Mouse (Mus musculus) neutrophil, adult 5-6 weeks (primary cell): Measurements from ENCODE around the gene Pdcd1lg2. TPM values are rescaled to one million over a fixed set of nuclear protein-coding genes. Genes with fewer than 3 reads are reported as not detected.
"Not testable (repeated sequence)": the region's sequence is repeated elsewhere in the genome, so short reads cannot be mapped to it uniquely, and the experiment has no call there.

Experiments
- ATAC-seq: fragments of 151-379, 151-347 bp; 2 replicates; pipeline ENCODE4 v1.8.0; 2017; ENCODE audit warnings: mild to moderate bottlenecking, moderate TSS enrichment; ENCODE audit not compliant: insufficient number of reproducible peaks, poor library complexity, low FRiP score, severe bottlenecking; ENCODE audit errors: extremely low read depth
- total RNA-seq: library from RNA; stranded (forward); fragments of 200-1000 nt; gene quantifications from 2 replicates; pipeline ENCODE4 v1.2.3, GENCODE M21; 2017

Gene Pdcd1lg2
- total RNA-seq, 1 experiment from 2014 or later: 5.8 TPM

- ATAC-seq: no peak
Measured at GRCm38 (mm10) chr19:29414513-29414912, 3.8 kb downstream of the Pdcd1lg2 start.

- ATAC-seq: not testable (repeated sequence)
Measured at GRCm38 (mm10) chr19:29414917-29415316, 4.2 kb downstream of the Pdcd1lg2 start.

GRCm38 (mm10) chr19:29416393-29416902 is 5.7 kb downstream of the Pdcd1lg2 start:
- no peak for ATAC-seq

GRCm38 (mm10) chr19:29417188-29417587 is 6.5 kb downstream of the Pdcd1lg2 start:
- ATAC-seq: no peak

GRCm38 (mm10) chr19:29417894-29418293 is 7.2 kb downstream of the Pdcd1lg2 start:
- ATAC-seq: peak; percentile 31; the same call in 1 of the 2 replicates

DNA sequence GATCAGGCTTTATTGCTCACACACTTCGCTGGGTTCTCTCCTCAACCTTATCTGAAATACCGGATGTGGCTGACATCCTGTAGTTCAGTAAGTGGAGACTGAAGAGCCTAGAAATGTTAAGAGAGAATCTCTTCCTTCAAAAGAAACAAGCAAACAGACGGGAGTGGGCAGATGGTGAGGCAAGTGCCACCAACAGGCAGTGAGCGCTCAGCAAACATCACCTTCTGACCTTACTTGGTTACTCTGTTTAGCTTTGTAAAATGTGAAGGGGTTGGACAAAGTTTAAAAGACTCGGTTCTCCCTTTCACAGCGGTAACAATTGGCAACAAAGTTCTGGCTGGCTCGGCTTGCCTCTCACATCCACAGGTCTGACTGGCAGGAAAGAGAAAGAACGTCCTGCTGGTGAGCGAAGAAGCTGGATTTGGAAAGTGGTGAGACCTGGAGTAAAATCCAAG is 8.0 kb downstream of the Pdcd1lg2 start:
- ATAC-seq: peak; percentile 59

DNA sequence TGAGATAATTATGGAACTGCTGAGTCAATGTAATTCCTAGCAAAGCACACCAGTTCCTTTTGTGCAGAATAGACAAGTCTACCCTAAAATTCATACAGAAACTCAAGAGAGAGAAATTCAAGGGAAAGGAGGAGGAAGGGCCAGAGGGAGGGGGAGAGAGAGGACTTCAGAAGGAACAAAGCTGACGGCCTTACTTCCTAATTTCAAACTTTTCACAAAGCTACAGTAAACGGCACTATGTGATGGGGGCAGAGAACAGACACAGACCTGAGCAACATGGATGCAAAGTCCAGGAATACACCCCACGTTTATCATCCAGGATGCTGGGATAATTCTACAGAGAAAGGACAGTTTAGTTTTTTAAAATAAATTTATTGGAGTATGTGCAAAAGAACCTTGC is 8.8 kb downstream of the Pdcd1lg2 start:
- no peak for ATAC-seq

DNA sequence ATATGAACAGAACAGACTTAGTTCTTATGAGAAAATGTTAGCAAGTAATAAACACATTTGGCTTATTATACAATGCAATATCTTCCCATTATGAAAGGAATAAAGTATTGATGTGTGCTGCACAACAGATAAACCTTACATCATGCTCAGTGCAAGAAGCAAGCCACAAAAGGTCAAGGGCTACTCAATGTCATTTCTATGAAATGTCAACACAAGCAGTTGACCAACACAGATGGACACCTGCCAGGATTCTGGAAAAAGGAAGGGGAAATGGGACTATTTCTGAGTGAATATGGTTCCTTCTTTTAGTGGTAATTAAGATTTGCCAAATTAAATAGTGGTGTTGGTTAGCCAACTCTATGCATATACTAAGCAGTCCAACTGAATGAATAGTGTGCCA is 9.2 kb downstream of the Pdcd1lg2 start:
- no peak for ATAC-seq

- no peak for ATAC-seq
Measured at GRCm38 (mm10) chr19:29420397-29420796, 9.7 kb downstream of the Pdcd1lg2 start.

GRCm38 (mm10) chr19:29422013-29422645 is 11.4 kb downstream of the Pdcd1lg2 start:
- no peak for ATAC-seq

GRCm38 (mm10) chr19:29422796-29423195 is 12.1 kb downstream of the Pdcd1lg2 start:
- ATAC-seq: no peak

DNA sequence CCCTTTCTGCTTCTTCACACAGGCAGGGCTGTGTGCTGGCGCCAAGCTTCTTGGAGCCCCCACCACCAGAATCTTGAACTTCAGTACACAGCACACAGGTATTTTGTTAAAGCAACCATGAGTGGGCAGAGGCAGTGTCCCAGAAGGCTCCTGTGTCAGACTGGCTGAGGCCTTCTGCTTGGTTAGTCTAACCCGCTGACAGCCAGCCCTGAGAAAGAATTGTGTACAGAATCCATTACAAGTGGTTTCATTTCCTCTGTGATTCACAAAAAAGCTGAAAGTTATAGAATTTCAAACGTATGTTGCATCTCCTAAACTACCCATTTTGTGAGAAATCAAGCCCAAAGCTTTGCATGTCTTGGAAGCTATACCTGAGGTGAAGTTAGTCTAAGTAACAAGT is 19.8 kb downstream of the Pdcd1lg2 start:
- peak; percentile 28; the same call in 1 of the 2 replicates for ATAC-seq

DNA sequence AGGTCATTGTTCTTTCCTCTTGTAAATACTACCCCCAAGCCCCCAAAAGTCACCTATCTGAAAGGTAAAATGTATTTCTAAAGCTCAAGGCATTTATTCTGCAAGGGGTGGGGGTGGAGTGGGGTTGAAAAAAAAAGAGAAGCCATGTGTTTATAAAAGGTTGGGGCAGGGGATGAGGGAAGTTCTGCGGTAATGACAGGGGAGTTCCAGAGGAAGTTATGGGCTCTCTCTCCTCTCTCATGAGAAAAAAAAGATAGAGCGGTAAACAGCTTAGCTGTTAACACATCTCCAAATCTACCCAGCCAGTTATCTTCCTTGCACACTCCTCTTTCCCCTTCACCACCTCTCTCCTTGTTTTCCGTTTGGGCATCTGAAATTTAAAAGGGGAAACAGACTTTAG is 20.2 kb downstream of the Pdcd1lg2 start:
- ATAC-seq: peak; percentile 91

- ATAC-seq: no peak
Measured at GRCm38 (mm10) chr19:29436793-29437479, 26.2 kb downstream of the Pdcd1lg2 start.

GRCm38 (mm10) chr19:29437849-29438248 is 27.1 kb downstream of the Pdcd1lg2 start:
- no peak for ATAC-seq

DNA sequence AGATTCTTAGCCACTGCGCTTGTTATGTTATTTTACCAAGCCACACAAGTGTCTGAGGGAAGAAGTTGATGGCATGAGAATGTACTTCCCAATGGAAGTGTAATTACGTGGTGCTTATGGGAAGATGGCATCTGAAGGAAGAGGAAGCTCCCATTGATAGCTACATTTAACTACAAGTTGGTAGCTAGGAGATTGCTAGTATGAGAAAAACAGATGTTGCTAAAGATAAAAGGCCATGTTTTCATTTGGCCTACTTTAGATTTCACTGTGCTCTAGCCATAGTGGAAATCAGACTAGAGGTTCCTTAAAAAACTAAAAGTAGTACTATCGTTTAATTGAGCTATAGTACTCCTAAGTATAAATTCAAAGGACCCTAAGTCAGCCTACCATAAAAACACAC is 28.5 kb downstream of the Pdcd1lg2 start:
- ATAC-seq: no peak

GRCm38 (mm10) chr19:29442492-29442891 is 31.8 kb downstream of the Pdcd1lg2 start:
- ATAC-seq: no peak

GRCm38 (mm10) chr19:29444364-29444763 is 33.6 kb downstream of the Pdcd1lg2 start:
- no peak for ATAC-seq

DNA sequence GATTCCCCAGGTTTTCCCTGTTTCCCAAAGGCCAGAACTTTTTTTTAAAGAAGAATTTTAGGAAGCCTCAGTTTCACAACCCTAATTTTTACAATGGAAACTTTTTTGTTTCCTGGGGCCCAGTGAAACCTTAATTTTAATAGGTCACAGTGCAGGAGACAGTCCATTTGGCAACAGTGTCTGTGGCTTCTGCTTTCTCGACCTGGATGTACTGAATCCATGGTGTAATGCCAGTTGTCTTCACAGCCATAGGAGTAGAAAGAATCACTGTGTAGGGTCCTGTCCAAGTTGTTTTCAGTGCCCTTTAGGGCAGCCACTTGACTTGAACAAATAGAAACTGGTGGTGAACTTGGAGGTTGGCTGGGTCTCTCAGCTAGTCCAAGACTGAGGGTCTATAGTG is 37.7 kb downstream of the Pdcd1lg2 start:
- no peak for ATAC-seq

- no peak for ATAC-seq
Measured at GRCm38 (mm10) chr19:29450376-29450775, 39.7 kb downstream of the Pdcd1lg2 start.
